Mouse (Mus musculus): ENCODE measurements around the gene Tgif1.

Tgif1 gene

GRCm38 (mm10) chr17:70853436-70853905 lies at the start of gene Tgif1:
TSS of gene Tgif1 (minus strand) at chr17:70853546.
- peak; percentile 23 to 35 for DNase-seq (ENCODE audit: low spot score in 2 of 2)

GRCm38 (mm10) chr17:70900660-70901059 lies 47.3 kb upstream of the Tgif1 start:
- no peak for DNase-seq (ENCODE audit: low spot score in 2 of 2)

GRCm38 (mm10) chr17:70899642-70900041 lies 46.3 kb upstream of the Tgif1 start:
- no peak for DNase-seq (ENCODE audit: low spot score in 2 of 2)

- DNase-seq (ENCODE audit: low spot score in 2 of 2): no peak
Measured at GRCm38 (mm10) chr17:70894867-70895266, 41.5 kb upstream of the Tgif1 start.

GRCm38 (mm10) chr17:70893151-70893550 lies 39.8 kb upstream of the Tgif1 start:
- DNase-seq (ENCODE audit: low spot score in 2 of 2): no peak

- no peak for DNase-seq (ENCODE audit: low spot score in 2 of 2)
Measured at GRCm38 (mm10) chr17:70892288-70893096, 39.1 kb upstream of the Tgif1 start.

- peak in 1 of 2 experiments; percentile 16 for DNase-seq (ENCODE audit: low spot score in 2 of 2)
Measured at GRCm38 (mm10) chr17:70890571-70890970, 37.2 kb upstream of the Tgif1 start.

GRCm38 (mm10) chr17:70888657-70889056 lies 35.3 kb upstream of the Tgif1 start:
- no peak for DNase-seq (ENCODE audit: low spot score in 2 of 2)

GRCm38 (mm10) chr17:70887848-70888247 lies 34.5 kb upstream of the Tgif1 start:
- DNase-seq (ENCODE audit: low spot score in 2 of 2): no peak

- DNase-seq (ENCODE audit: low spot score in 2 of 2): no peak
Measured at GRCm38 (mm10) chr17:70886641-70887391, 33.5 kb upstream of the Tgif1 start.

- DNase-seq (ENCODE audit: low spot score in 2 of 2): no peak
Measured at GRCm38 (mm10) chr17:70885868-70886267, 32.5 kb upstream of the Tgif1 start.

- DNase-seq (ENCODE audit: low spot score in 2 of 2): no peak
Measured at GRCm38 (mm10) chr17:70881934-70882333, 28.6 kb upstream of the Tgif1 start.

- no peak for DNase-seq (ENCODE audit: low spot score in 2 of 2)
Measured at GRCm38 (mm10) chr17:70881194-70881593, 27.8 kb upstream of the Tgif1 start.

- no peak for DNase-seq (ENCODE audit: low spot score in 2 of 2)
Measured at GRCm38 (mm10) chr17:70878237-70878636, 24.9 kb upstream of the Tgif1 start.

GRCm38 (mm10) chr17:70873778-70874124 lies 20.4 kb upstream of the Tgif1 start:
- no peak for DNase-seq (ENCODE audit: low spot score in 2 of 2)

GRCm38 (mm10) chr17:70872936-70873777 lies 19.8 kb upstream of the Tgif1 start:
- no peak for DNase-seq (ENCODE audit: low spot score in 2 of 2)

- DNase-seq (ENCODE audit: low spot score in 2 of 2): no peak
Measured at GRCm38 (mm10) chr17:70872094-70872929, 19.0 kb upstream of the Tgif1 start.

GRCm38 (mm10) chr17:70871676-70872075 lies 18.3 kb upstream of the Tgif1 start:
- no peak for DNase-seq (ENCODE audit: low spot score in 2 of 2)

- no peak for DNase-seq (ENCODE audit: low spot score in 2 of 2)
Measured at GRCm38 (mm10) chr17:70870581-70870980, 17.2 kb upstream of the Tgif1 start.

- no peak for DNase-seq (ENCODE audit: low spot score in 2 of 2)
Measured at GRCm38 (mm10) chr17:70868577-70869229, 15.4 kb upstream of the Tgif1 start.

Data from spleen, postnatal 14 days (tissue).